Comparison of ENCODE assay signal across 9 mouse cellular contexts in genomic region chr4:120128033-120128432, GRCm38 (mm10). TPM values are rescaled to one million over a fixed set of nuclear protein-coding genes. Genes with fewer than 3 reads are reported as not detected.
DNase-seq lines count a peak whose midpoint lies in the region; ATAC-seq and TF ChIP-seq lines count a peak whose summit lies in the region.
"Had no signal": no experiment of that assay in that cellular context is flagged by ENCODE, and none has a peak within 500 bp of the region (broad histone marks: within the 10 kb centered on the region; RNA-seq: fewer than 3 reads in every experiment).

No protein-coding gene starts in this region.

- H3K27me3 ChIP-seq in heart, embryonic 12.5 days (replicated peaks), result peaks cover 16% of the 10 kb centered on the region; the same call in 1 of the 2 replicates
- no peaks in the 10 kb centered on the region for H3K27me3 ChIP-seq in heart, postnatal 0 days (ENCODE audit: control insufficient read depth, insufficient read depth, low read length)

- peaks cover 32% of the 10 kb centered on the region for H3K4me1 ChIP-seq in heart, embryonic 12.5 days (replicated peaks)
- H3K4me1 ChIP-seq in heart, postnatal 0 days (ENCODE audit: control insufficient read depth, insufficient read depth), result peaks cover 39% of the 10 kb centered on the region

- no peak overlapping the region for H3K4me3 ChIP-seq in heart, embryonic 12.5 days
- H3K4me3 ChIP-seq in heart, postnatal 0 days (ENCODE audit: low read depth, low read length), result no peak overlapping the region

- no peaks in the 10 kb centered on the region for H3K36me3 ChIP-seq in heart, embryonic 12.5 days
- H3K36me3 ChIP-seq in heart, postnatal 0 days (replicated peaks; ENCODE audit: control insufficient read depth, insufficient read depth, low read length), result no peaks in the 10 kb centered on the region

- H3K4me2 ChIP-seq in heart, embryonic 12.5 days, result no peak overlapping the region
- H3K4me2 ChIP-seq in heart, postnatal 0 days (ENCODE audit: low read depth, low read length), result no peak overlapping the region

- no peak for ATAC-seq in heart, embryonic 12.5 days (ENCODE audit: insufficient number of reproducible peaks, low FRiP score)
- ATAC-seq in heart, postnatal 0 days (ENCODE audit: insufficient read depth, low read depth), result peak; percentile 68
- no peak for ATAC-seq in inflammation-experienced regulatory T-cells, adult 6 months

- no peak for TF ChIP-seq EP300 in heart, postnatal 0 days (IDR thresholded peaks at IDR 0.05; ENCODE audit: low read depth)

- no peak overlapping the region for H3K27ac ChIP-seq in heart, embryonic 12.5 days (ENCODE audit: poor library complexity, severe bottlenecking)
- H3K27ac ChIP-seq in heart, postnatal 0 days (ENCODE audit: low read depth), result peak overlapping the region; percentile 23; the same call in 1 of the 2 replicates

- no peak for TF ChIP-seq CTCF in heart, postnatal 0 days (IDR thresholded peaks at IDR 0.05; ENCODE audit: low read depth)

- H3K9me3 ChIP-seq in heart, embryonic 12.5 days (replicated peaks), result no peaks in the 10 kb centered on the region
- no peaks in the 10 kb centered on the region for H3K9me3 ChIP-seq in heart, postnatal 0 days (replicated peaks; ENCODE audit: control insufficient read depth, low read length)

- WGBS in heart, embryonic 12.5 days, result 69% methylated on average over 4 of the region's 4 CpGs
- 43% methylated on average over 4 of the region's 4 CpGs for WGBS in heart, postnatal 0 days

- peak; percentile 67 to 82 for DNase-seq in heart, adult 18-20 months
- DNase-seq in 3T3-L1 (ENCODE audit: low read depth, low spot score), result peak; percentile 90
- peak; percentile 78 for DNase-seq in adrenal gland, postnatal 25 days
- peak; percentile 79 for DNase-seq in heart, postnatal 0 days (ENCODE audit: low spot score)
- DNase-seq in embryo, embryonic 11 days, result no peak
- no peak for DNase-seq in kidney, adult 11 months
- DNase-seq: kidney, postnatal 4 days had no signal

- H3K9ac ChIP-seq in heart, embryonic 12.5 days, result no peak overlapping the region
- H3K9ac ChIP-seq in heart, postnatal 0 days (replicated peaks; ENCODE audit: low read depth, low read length), result no peak overlapping the region

RNA-seq across cellular contexts. Expression of gene Edn2, which starts 33.0 kb away (rescaled TPM):
- total RNA-seq in heart, adult 18-20 months (2021), result not detected
- polyA plus RNA-seq in heart, embryonic 12.5 days (2016; fragmentation: Nextera tagmentation; extraction: Ambion mirVana), result 0.38 and 0.55 TPM in 2 replicates
- not detected in 2 replicates for total RNA-seq in adrenal gland, postnatal 25 days (2021)
- total RNA-seq in heart, postnatal 0 days (2014; rRNA removed; ENCODE audit: low replicate concordance), result 1.5 TPM in 1 of 2 replicates, not detected in the other
- polyA plus RNA-seq in heart, postnatal 0 days (2015; fragmentation: Nextera tagmentation; extraction: Ambion mirVana), result 0.10 and 0.20 TPM in 2 replicates
- polyA plus RNA-seq in inflammation-experienced regulatory T-cells, adult 6 months (2017; shearing (Covaris generic)), result not detected

Comparison
In these comparisons a context has a peak if more than half of its experiments do, and no peak if none do; other contexts are left out.
1. DNase-seq: peak in heart, adult 18-20 months (2 of 2), 3T3-L1 (single experiment), adrenal gland, postnatal 25 days (single experiment) and heart, postnatal 0 days (single experiment); none in embryo, embryonic 11 days (single experiment) and kidney, adult 11 months (single experiment).